Mouse (Mus musculus): ENCODE data around the gene Lipa. TPM values are rescaled to one million over a fixed set of nuclear protein-coding genes. Genes with fewer than 3 reads are reported as not detected.

The Lipa gene
- total and polyA plus RNA-seq, 3 experiments: 19.3 to 63.4 (median 38.1) TPM

- no peak for TF ChIP-seq JUN (IDR thresholded peaks at IDR 0.05; ENCODE audit: insufficient read depth, low read depth, low read length)
- no peak for TF ChIP-seq CTCF (conservative IDR thresholded peaks at IDR 0.05 in 1 of 2, IDR thresholded peaks at IDR 0.05 in 1 of 2; ENCODE audit: low read depth in 2 of 2, low read length in 2 of 2)
- TF ChIP-seq TCF12 (IDR thresholded peaks at IDR 0.05; ENCODE audit: low read depth, low read length): no peak
- TF ChIP-seq JUND (conservative IDR thresholded peaks at IDR 0.05; ENCODE audit: low read depth, low read length): no peak
- TF ChIP-seq ETS1 (conservative IDR thresholded peaks at IDR 0.05; ENCODE audit: low read depth, low read length): no peak
- no peak for TF ChIP-seq EP300 (IDR thresholded peaks at IDR 0.05; ENCODE audit: low read length)
- dilution Hi-C loops (cut with MboI; ENCODE audit: extremely low pct_ligation_motif_present, extremely low pct_unique_long_range_greater_than_20kb, low sequenced_read_pairs): no loop called here
- peak; percentile 42 for DNase-seq (ENCODE audit: extremely low read depth)
- H3K4me2 ChIP-seq (ENCODE audit: insufficient read depth, low read depth, poor library complexity, severe bottlenecking): no peak overlapping the region
- H3K4me3 ChIP-seq (replicated peaks in 1 of 3; ENCODE audit: low read depth in 2 of 3, low read length in 2 of 3, poor library complexity in 1 of 3): no peak overlapping the region
- H3K9ac ChIP-seq (ENCODE audit: insufficient read depth, low read depth): no peak overlapping the region
- H3K36me3 ChIP-seq (replicated peaks in 1 of 2; ENCODE audit: control insufficient read depth in 1 of 2, insufficient read depth in 1 of 2, low read length in 1 of 2): peaks cover 2 to 62% of the 10 kb centered on the region in 2 experiments
- no peaks in the 10 kb centered on the region for H3K9me3 ChIP-seq (replicated peaks; ENCODE audit: low read length)
- no peaks in the 10 kb centered on the region for H3K79me2 ChIP-seq (replicated peaks; ENCODE audit: control insufficient read depth, extremely low read depth, insufficient read depth, poor library complexity, severe bottlenecking)
- no peak overlapping the region for H3K27ac ChIP-seq (ENCODE audit: insufficient read depth, low read depth)
- peaks cover 12 to 65% of the 10 kb centered on the region in 2 experiments for H3K4me1 ChIP-seq (ENCODE audit: control insufficient read depth in 1 of 2, insufficient read depth in 2 of 2)
- in situ Hi-C loops (cut with MboI; ENCODE audit: low pct_ligation_motif_present, low pct_unique_long_range_greater_than_20kb, low sequenced_read_pairs): no loop called here
- no peaks in the 10 kb centered on the region for H3K27me3 ChIP-seq (replicated peaks)
These were observed 7.6 kb downstream of the Lipa start for GRCm38 (mm10) chr19:34519646-34520045.

- in situ Hi-C loops (cut with MboI; ENCODE audit: low pct_ligation_motif_present, low pct_unique_long_range_greater_than_20kb, low sequenced_read_pairs): no loop called here
- Histone ChIP-seq H3K9me3 (replicated peaks; ENCODE audit: low read length) (no peaks in the 10 kb centered on the region), H3K4me1 (ENCODE audit: control insufficient read depth in 1 of 2, insufficient read depth in 2 of 2) (peaks cover 12 to 60% of the 10 kb centered on the region in 2 experiments), H3K9ac (ENCODE audit: insufficient read depth, low read depth) (no peak overlapping the region), H3K4me3 (replicated peaks in 1 of 3; ENCODE audit: low read depth in 2 of 3, low read length in 2 of 3, poor library complexity in 1 of 3) (no peak overlapping the region), H3K27me3 (replicated peaks) (no peaks in the 10 kb centered on the region), H3K4me2 (ENCODE audit: insufficient read depth, low read depth, poor library complexity, severe bottlenecking) (no peak overlapping the region), H3K36me3 (replicated peaks in 1 of 2; ENCODE audit: control insufficient read depth in 1 of 2, insufficient read depth in 1 of 2, low read length in 1 of 2) (peaks cover 2 to 65% of the 10 kb centered on the region in 2 experiments), H3K27ac (ENCODE audit: insufficient read depth, low read depth) (no peak overlapping the region), H3K79me2 (replicated peaks; ENCODE audit: control insufficient read depth, extremely low read depth, insufficient read depth, poor library complexity, severe bottlenecking) (no peaks in the 10 kb centered on the region)
- TF ChIP-seq KAT2A (IDR thresholded peaks at IDR 0.05; ENCODE audit: insufficient replicate concordance, low read length) (no peak), POLR2AphosphoS2 (IDR thresholded peaks at IDR 0.05; ENCODE audit: low read depth, low read length) (no peak), GABPA (IDR thresholded peaks at IDR 0.05; ENCODE audit: insufficient replicate concordance, low read depth, low read length) (no peak), RAD21 (IDR thresholded peaks at IDR 0.05; ENCODE audit: low read depth, low read length) (no peak), USF1 (IDR thresholded peaks at IDR 0.05; ENCODE audit: low read depth, low read length) (no peak), TCF12 (IDR thresholded peaks at IDR 0.05; ENCODE audit: low read depth, low read length) (no peak), TBP (conservative IDR thresholded peaks at IDR 0.05; ENCODE audit: low read depth, low read length) (no peak), BHLHE40 (IDR thresholded peaks at IDR 0.05; ENCODE audit: low read depth, low read length) (no peak), USF2 (conservative IDR thresholded peaks at IDR 0.05; ENCODE audit: low read depth, low read length) (no peak), CHD1 (IDR thresholded peaks at IDR 0.05; ENCODE audit: low read depth, low read length) (no peak), CHD2 (IDR thresholded peaks at IDR 0.05; ENCODE audit: low read length) (no peak), MAFK (IDR thresholded peaks at IDR 0.05; ENCODE audit: insufficient replicate concordance, low read length) (no peak)
- dilution Hi-C loops (cut with MboI; ENCODE audit: extremely low pct_ligation_motif_present, extremely low pct_unique_long_range_greater_than_20kb, low sequenced_read_pairs): no loop called here
- no peak for DNase-seq (ENCODE audit: extremely low read depth)
These were observed 8.5 kb downstream of the Lipa start for GRCm38 (mm10) chr19:34518786-34519185.
